Mouse (Mus musculus) E14TG2a.4 (cell line): ENCODE data around the gene Selenon.

Experiments used
- CTCF ChIP-seq: conservative IDR thresholded peaks from 2 replicates; pipeline ENCODE4 v1.5.1; 2014; ENCODE audit warnings: low read length
- NANOG ChIP-seq: IDR thresholded peaks from 2 replicates; pipeline ENCODE4 v1.6.1; 2014; ENCODE audit warnings: borderline replicate concordance, low read length, mixed read lengths

DNA sequence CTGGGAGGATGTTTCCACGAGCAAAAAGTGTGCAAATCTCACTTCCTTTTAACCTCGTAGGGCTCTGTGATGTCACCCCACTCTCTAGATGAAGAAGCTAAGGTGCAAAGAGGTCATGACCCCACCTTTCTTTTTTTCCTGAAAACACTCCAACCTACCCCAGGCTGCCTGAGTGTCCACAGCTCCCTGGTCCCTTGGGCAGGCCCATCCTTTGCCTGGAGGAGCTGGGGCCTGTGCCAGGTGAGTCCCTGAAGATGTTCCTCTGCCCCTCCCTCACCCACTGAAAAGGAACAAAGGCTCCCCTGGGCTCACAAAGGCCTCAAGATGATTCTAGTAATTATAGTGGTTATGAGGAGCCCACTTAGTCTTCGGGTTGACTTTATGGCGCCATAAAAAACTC is 40.5 kb upstream of the Selenon start:
- TF ChIP-seq CTCF: no peak
- no peak for TF ChIP-seq NANOG
